Mouse (Mus musculus): ENCODE results near the gene Etfb. TPM values are rescaled to one million over a fixed set of nuclear protein-coding genes. Genes with fewer than 3 reads are reported as not detected.

Gene Etfb
- polyA plus RNA-seq, 1 experiment from 2014 or later = 129 TPM

DNA sequence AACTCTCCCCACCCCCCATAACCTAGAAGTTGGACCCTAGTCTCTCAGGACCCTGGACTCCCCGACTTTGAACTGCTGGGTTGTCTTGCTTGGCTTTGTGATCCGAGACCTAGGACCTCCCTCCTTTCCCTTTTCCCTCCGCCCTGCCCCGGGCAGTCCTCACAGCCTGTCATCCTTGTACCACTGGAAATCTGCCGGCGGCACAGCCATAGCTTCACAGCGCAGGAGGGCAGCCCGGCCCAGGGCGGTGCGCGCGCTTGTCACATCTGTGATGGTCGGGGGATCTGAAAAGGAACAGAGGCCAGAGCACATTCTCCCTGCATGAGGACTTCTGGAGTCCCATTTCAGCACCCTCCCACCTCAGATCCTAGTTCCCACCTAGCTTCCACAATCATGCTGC lies 32.5 kb downstream of the Etfb start:
- Histone ChIP-seq H3K4me1 (no peaks in the 10 kb centered on the region), H3K27me3 (replicated peaks) (peaks cover 38% of the 10 kb centered on the region), H3K27ac (replicated peaks) (no peak overlapping the region), H3K9me3 (replicated peaks) (no peaks in the 10 kb centered on the region), H3K36me3 (peaks cover 29% of the 10 kb centered on the region), H3K4me3 (replicated peaks) (no peak overlapping the region), H3K9ac (replicated peaks) (no peak overlapping the region), H3K4me2 (no peak overlapping the region)
- ATAC-seq (ENCODE audit: low FRiP score) = 0 out of 2 replicates have a peak, but pooled peaks have one; percentile 11
- 10% methylated on average over 13 of the region's 13 CpGs for WGBS

DNA sequence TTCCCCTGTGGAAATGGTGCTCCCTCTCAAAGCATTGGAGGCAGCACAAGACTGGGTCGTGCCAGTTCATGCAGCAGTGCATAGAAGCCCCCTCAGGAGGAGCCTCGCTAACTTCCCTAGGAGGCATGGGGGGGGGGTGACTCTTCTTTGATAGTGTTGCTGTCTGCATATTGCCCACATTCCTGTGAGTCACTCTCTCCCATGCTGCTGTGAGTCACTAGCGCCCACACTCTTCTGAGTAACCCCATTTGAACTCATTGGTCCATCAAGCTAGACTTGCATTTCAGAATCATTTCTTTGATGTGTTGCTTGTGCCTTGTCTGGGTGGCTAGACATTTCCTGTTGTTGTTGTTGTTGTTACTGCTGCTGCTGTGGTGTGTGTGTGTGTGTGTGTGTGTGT lies 37.3 kb downstream of the Etfb start:
- no peak for ATAC-seq (ENCODE audit: low FRiP score)
- peaks cover 21% of the 10 kb centered on the region for H3K4me1 ChIP-seq
- no peak overlapping the region for H3K4me2 ChIP-seq
- H3K9me3 ChIP-seq (replicated peaks) = no peaks in the 10 kb centered on the region
- H3K9ac ChIP-seq (replicated peaks) = no peak overlapping the region
- H3K27ac ChIP-seq (replicated peaks) = no peak overlapping the region
- H3K27me3 ChIP-seq (replicated peaks) = peaks cover 29% of the 10 kb centered on the region
- no peak overlapping the region for H3K4me3 ChIP-seq (replicated peaks)
- H3K36me3 ChIP-seq = peaks cover 12% of the 10 kb centered on the region
- WGBS = 70% methylated on average over 3 of the region's 3 CpGs

DNA sequence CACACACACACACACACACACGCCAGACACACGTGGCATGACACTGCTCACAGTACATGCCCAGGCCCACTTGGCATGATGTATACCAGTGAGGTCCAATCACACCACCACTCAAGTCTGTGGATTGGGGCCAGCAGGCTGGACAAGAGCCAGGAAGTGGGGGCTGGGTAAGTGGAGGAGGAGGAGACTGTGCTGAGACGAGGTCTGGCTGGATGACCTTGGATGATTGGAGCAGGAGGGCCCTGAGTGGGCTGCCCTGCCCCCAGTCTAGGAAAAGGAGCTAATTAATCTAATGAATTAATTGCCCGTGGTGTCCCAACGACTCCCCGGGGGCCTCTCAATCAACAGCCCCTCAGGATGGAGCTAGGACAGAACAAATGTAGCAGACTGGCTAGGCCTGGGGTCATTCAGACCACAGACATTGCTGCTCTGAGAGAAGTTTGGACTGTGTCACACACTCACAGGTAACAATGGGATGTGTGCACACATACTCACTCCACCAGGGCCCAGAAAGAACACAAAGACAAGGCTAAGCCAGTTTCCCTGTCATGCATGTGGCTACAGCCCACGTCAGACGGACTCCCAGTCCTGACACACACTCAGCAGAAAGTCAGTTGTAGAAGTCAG lies 38.3 kb downstream of the Etfb start:
- ATAC-seq (ENCODE audit: low FRiP score) = peak; percentile 65
- H3K4me1 ChIP-seq = peaks cover 21% of the 10 kb centered on the region
- H3K27me3 ChIP-seq (replicated peaks) = peaks cover 22% of the 10 kb centered on the region
- H3K4me3 ChIP-seq (replicated peaks) = no peak overlapping the region
- H3K36me3 ChIP-seq = peaks cover 12% of the 10 kb centered on the region
- H3K27ac ChIP-seq (replicated peaks) = no peak overlapping the region
- H3K9ac ChIP-seq (replicated peaks) = no peak overlapping the region
- no peaks in the 10 kb centered on the region for H3K9me3 ChIP-seq (replicated peaks)
- H3K4me2 ChIP-seq = no peak overlapping the region
- WGBS = 28% methylated on average over 8 of the region's 8 CpGs

DNA sequence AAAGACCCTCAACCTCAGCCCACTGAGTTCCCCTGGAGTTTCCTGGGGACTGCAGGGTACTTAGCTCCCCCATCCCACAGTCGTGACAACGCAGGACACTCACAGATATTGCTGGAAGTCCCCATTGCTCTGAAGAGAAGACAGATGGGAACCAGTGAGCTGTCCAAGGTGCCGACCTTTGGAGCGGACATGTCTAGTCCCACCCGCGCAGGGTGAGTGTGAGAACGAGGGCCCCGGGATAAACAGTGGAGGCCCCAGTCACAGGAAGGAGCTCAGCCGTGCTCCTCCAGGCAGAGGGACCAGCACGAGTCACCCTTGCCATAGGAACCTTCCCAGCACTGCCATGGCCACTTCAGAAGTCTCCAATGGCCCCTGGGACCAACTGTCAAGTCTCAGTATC lies 39.4 kb downstream of the Etfb start:
- H3K27me3 ChIP-seq (replicated peaks) = peaks cover 12% of the 10 kb centered on the region
- H3K4me3 ChIP-seq (replicated peaks) = no peak overlapping the region
- H3K4me1 ChIP-seq = peaks cover 25% of the 10 kb centered on the region
- H3K27ac ChIP-seq (replicated peaks) = no peak overlapping the region
- no peak overlapping the region for H3K4me2 ChIP-seq
- 18% methylated on average over 10 of the region's 10 CpGs for WGBS
- H3K9ac ChIP-seq (replicated peaks) = no peak overlapping the region
- peaks cover 10% of the 10 kb centered on the region for H3K36me3 ChIP-seq
- H3K9me3 ChIP-seq (replicated peaks) = no peaks in the 10 kb centered on the region
- ATAC-seq (ENCODE audit: low FRiP score) = no peak

DNA sequence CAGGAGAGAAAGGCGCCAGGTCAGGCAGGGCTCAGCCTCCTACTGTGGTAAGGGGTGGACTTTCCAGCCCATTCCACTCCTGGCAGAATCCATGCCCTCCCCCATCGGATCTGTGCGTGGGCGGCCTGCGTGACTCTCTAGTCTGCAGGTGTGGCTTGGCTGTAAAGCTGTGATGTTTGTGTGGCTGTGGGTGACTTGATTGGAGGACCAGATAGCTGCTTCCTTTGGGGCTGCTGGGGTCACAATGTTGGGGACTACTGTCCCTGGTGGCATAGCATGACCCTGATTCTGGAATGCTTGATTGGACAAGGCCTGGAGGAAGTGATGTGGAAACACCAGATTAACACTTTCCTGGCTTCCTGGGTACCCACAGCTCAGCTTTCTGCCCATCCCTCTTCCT lies 44.8 kb downstream of the Etfb start:
- no peaks in the 10 kb centered on the region for H3K36me3 ChIP-seq
- ATAC-seq (ENCODE audit: low FRiP score) = no peak
- H3K27ac ChIP-seq (replicated peaks) = peak overlapping the region; percentile 85; the same call in 1 of the 2 replicates
- peak overlapping the region; percentile 97 for H3K9ac ChIP-seq (replicated peaks)
- no peaks in the 10 kb centered on the region for H3K9me3 ChIP-seq (replicated peaks)
- no peaks in the 10 kb centered on the region for H3K27me3 ChIP-seq (replicated peaks)
- H3K4me1 ChIP-seq = peaks cover 17% of the 10 kb centered on the region
- peak overlapping the region; percentile 70 for H3K4me3 ChIP-seq (replicated peaks)
- peak overlapping the region; percentile 67 for H3K4me2 ChIP-seq
- 45% methylated on average over 5 of the region's 5 CpGs for WGBS

DNA sequence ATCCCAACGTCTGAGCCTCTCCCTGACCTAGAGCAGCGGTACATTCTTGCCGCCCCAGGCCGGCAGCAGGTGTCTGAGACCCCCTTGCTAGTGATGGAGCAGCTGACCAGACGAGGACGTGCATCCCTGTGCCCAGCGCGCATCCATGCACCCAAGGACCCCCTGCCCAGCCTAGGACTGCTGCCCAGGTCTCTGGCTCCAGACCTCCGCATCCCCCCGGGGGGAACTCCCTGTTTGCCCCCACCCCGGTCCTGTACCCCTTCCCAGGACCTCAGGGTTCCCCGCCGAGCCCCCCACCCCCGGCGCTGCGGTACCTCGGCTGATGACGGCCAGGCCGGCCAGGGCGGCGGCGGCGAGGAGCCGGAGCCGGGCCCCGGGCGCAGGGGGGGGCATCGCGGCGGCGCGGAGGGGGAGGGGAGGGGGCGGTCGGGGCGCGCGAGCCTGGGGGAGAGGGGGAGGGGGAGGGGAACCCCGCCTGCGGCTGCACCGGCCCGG lies 45.8 kb downstream of the Etfb start, which contains the start of gene Iglon5:
Iglon5 (minus strand) TSS at position 445 of the 495 bp plus-strand sequence.
- peak within 1 kb of the TSS; percentile 70 for H3K4me3 ChIP-seq (replicated peaks)
- H3K27ac ChIP-seq (replicated peaks) = peak within 1 kb of the TSS; percentile 85
- WGBS = 3% methylated on average over 17 of the region's 41 CpGs
- no peaks in the 10 kb centered on the region for H3K9me3 ChIP-seq (replicated peaks)
- ATAC-seq (ENCODE audit: low FRiP score) = peak; percentile 73
- no peaks in the 10 kb centered on the region for H3K36me3 ChIP-seq
- H3K27me3 ChIP-seq (replicated peaks) = no peaks in the 10 kb centered on the region
- H3K9ac ChIP-seq (replicated peaks) = peak within 1 kb of the TSS; percentile 97
- peaks cover 17% of the 10 kb centered on the region for H3K4me1 ChIP-seq
- H3K4me2 ChIP-seq = peak within 1 kb of the TSS; percentile 67

DNA sequence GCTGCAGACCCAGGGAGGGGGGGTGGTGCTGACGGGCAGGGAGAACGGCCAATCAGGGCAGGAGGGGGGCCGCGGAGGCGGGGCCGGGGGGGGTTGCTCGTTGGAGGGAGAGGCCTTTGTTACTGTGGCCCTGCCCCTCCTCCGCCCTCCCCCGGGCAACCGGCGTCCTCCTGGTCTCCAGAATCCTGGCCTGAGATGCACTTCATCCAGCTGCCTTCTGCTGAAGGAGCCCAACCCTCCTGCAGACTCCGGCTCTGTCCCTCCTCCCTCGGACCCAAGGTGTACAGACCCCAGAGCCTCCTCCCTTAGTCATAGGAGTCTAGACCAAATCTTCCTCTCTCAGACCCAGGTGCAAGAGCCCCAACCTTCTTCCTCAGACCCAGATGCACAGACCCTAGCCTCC lies 46.3 kb downstream of the Etfb start:
- Histone ChIP-seq H3K9me3 (replicated peaks) (no peaks in the 10 kb centered on the region), H3K4me1 (peaks cover 17% of the 10 kb centered on the region), H3K27ac (replicated peaks) (peak overlapping the region; percentile 85), H3K9ac (replicated peaks) (peak overlapping the region; percentile 97), H3K36me3 (no peaks in the 10 kb centered on the region), H3K4me2 (peak overlapping the region; percentile 67), H3K4me3 (replicated peaks) (peak overlapping the region; percentile 70), H3K27me3 (replicated peaks) (no peaks in the 10 kb centered on the region)
- ATAC-seq (ENCODE audit: low FRiP score) = peak; percentile 92
- WGBS = 4% methylated on average over 11 of the region's 13 CpGs

DNA sequence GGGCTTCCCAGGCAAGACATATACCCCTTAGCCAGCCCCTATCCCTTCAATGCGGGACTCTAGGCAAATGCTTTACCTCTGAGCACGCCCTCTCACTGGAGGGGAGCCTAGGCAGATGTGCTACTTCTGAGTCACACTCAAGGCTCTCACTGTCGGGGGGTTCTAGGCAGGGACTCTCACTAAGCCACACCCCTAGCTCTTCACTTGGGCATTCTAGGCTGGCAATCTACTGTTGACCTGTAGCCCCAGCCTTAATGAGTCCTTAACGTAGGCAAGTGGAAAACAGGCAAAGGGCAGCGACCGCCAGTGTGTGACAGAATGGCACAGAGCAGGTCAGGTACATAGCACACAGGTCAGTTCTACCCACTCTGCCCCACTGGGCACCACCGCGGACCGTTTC lies 47.0 kb downstream of the Etfb start:
- Histone ChIP-seq H3K4me1 (peaks cover 17% of the 10 kb centered on the region), H3K9me3 (replicated peaks) (no peaks in the 10 kb centered on the region), H3K4me3 (replicated peaks) (no peak overlapping the region; the same call in 1 of the 2 replicates), H3K27me3 (replicated peaks) (no peaks in the 10 kb centered on the region), H3K36me3 (no peaks in the 10 kb centered on the region), H3K27ac (replicated peaks) (no peak overlapping the region), H3K9ac (replicated peaks) (no peak overlapping the region), H3K4me2 (peak overlapping the region; percentile 67)
- WGBS = 64% methylated on average over 9 of the region's 9 CpGs
- peak; percentile 11; the same call in 1 of the 2 replicates for ATAC-seq (ENCODE audit: low FRiP score)

DNA sequence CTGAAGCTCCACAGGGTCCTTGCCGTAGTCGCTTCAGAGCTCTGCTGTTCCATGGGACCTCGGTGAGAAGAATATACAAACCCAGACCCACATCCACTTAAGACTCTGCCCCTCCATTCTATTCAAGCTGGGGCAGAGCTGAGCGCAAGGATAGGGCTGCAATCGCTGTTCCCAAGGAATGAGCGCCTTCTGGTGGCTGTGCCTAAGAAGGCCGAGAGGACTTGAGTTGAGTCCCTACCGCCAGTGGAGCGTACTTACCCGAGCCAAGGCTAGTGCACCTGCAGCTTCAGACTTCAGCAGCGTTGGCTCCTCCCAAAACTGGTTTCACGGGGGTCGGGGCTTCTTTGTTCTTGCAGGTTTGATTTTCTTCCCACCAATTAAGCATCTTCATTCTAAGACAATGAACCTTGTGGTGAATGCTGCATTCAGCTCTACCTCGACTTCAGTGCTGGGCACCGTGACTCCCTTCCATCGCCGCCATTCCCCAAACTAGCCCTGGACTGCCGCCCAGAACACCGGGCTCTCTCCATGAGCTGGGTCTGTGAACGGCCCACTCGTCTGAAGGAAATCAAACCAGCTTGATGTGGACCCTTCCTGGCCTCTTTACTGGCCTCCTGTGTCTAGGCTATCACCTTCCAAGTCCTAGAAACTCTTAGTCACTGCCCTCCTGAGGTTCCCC lies 51.6 kb downstream of the Etfb start:
- Histone ChIP-seq H3K36me3 (no peaks in the 10 kb centered on the region), H3K9me3 (replicated peaks) (no peaks in the 10 kb centered on the region), H3K27ac (replicated peaks) (no peak overlapping the region), H3K9ac (replicated peaks) (no peak overlapping the region), H3K4me3 (replicated peaks) (no peak overlapping the region), H3K4me2 (peak overlapping the region; percentile 22), H3K27me3 (replicated peaks) (no peaks in the 10 kb centered on the region), H3K4me1 (peaks cover under 1% of the 10 kb centered on the region; the same call in 1 of the 2 replicates)
- ATAC-seq (ENCODE audit: low FRiP score) = peak; percentile 70
- 13% methylated on average over 21 of the region's 21 CpGs for WGBS

Small RNA genes lying within 50 kb of the gene (microRNA-seq; reads per million reads assigned to microRNA genes)
- gene Mir7051 = 0.69 reads per million

Other genes starting within 250 kb of the Etfb start
- 17.8 and 18.6 TPM in 2 replicates for gene Zfp715, start 130.8 kb upstream of the Etfb start, polyA plus RNA-seq (2015; fragmentation: Nextera tagmentation; extraction: Ambion mirVana)
- 0.12 and 0.49 TPM in 2 replicates for gene Siglecf, start 92.7 kb upstream of the Etfb start, polyA plus RNA-seq (2015; fragmentation: Nextera tagmentation; extraction: Ambion mirVana)
- 0.08 and 0.41 TPM in 2 replicates for gene Siglecg, start 35.9 kb upstream of the Etfb start, polyA plus RNA-seq (2015; fragmentation: Nextera tagmentation; extraction: Ambion mirVana)
- not detected in 2 replicates for gene Lim2, start 16.4 kb upstream of the Etfb start, polyA plus RNA-seq (2015; fragmentation: Nextera tagmentation; extraction: Ambion mirVana)
- 34.6 TPM in 1 of 2 replicates, not detected in the other for gene Nkg7, start 7.0 kb upstream of the Etfb start, polyA plus RNA-seq (2015; fragmentation: Nextera tagmentation; extraction: Ambion mirVana)
- not detected in 2 replicates for gene Cldnd2, start 3.3 kb upstream of the Etfb start, polyA plus RNA-seq (2015; fragmentation: Nextera tagmentation; extraction: Ambion mirVana)
- gene Gm45233, start within 50 bp of the Etfb start, polyA plus RNA-seq (2015; fragmentation: Nextera tagmentation; extraction: Ambion mirVana) = 0.22 and 0.57 TPM in 2 replicates
- 16.4 and 21.2 TPM in 2 replicates for gene Vsig10l, start 19.1 kb downstream of the Etfb start, polyA plus RNA-seq (2015; fragmentation: Nextera tagmentation; extraction: Ambion mirVana)
- gene Iglon5, start 46.0 kb downstream of the Etfb start, polyA plus RNA-seq (2015; fragmentation: Nextera tagmentation; extraction: Ambion mirVana) = 12.2 and 14.0 TPM in 2 replicates
- gene 4931406B18Rik, start 61.9 kb downstream of the Etfb start, polyA plus RNA-seq (2015; fragmentation: Nextera tagmentation; extraction: Ambion mirVana) = 0.08 TPM in 1 of 2 replicates, not detected in the other
- gene Cd33, start 100.3 kb downstream of the Etfb start, polyA plus RNA-seq (2015; fragmentation: Nextera tagmentation; extraction: Ambion mirVana) = 1.3 and 1.8 TPM in 2 replicates
- 6.7 and 7.5 TPM in 2 replicates for gene Zfp658, start 118.2 kb downstream of the Etfb start, polyA plus RNA-seq (2015; fragmentation: Nextera tagmentation; extraction: Ambion mirVana)
- 13.3 and 13.7 TPM in 2 replicates for gene Zfp719, start 135.5 kb downstream of the Etfb start, polyA plus RNA-seq (2015; fragmentation: Nextera tagmentation; extraction: Ambion mirVana)
- gene Zfp819, start 163.1 kb downstream of the Etfb start, polyA plus RNA-seq (2015; fragmentation: Nextera tagmentation; extraction: Ambion mirVana) = 0.32 and 0.42 TPM in 2 replicates
- gene Ceacam18, start 190.6 kb downstream of the Etfb start, polyA plus RNA-seq (2015; fragmentation: Nextera tagmentation; extraction: Ambion mirVana) = 0.36 TPM in 1 of 2 replicates, not detected in the other
- 0.23 and 0.56 TPM in 2 replicates for gene Siglece, start 216.1 kb downstream of the Etfb start, polyA plus RNA-seq (2015; fragmentation: Nextera tagmentation; extraction: Ambion mirVana)
- 19.9 and 22.3 TPM in 2 replicates for gene Ctu1, start 227.9 kb downstream of the Etfb start, polyA plus RNA-seq (2015; fragmentation: Nextera tagmentation; extraction: Ambion mirVana)
- not detected in 2 replicates for gene Klk14, start 246.3 kb downstream of the Etfb start, polyA plus RNA-seq (2015; fragmentation: Nextera tagmentation; extraction: Ambion mirVana)

All from neural tube, embryonic 15.5 days (tissue).